Mouse (Mus musculus) lung, embryonic 15.5 days (tissue): ENCODE results near the gene Kcna2. TPM values are rescaled to one million over a fixed set of nuclear protein-coding genes. Genes with fewer than 3 reads are reported as not detected.

Experiments used
- ATAC-seq: fragments of 200-750 bp; cut with Nextera tagmentation; 2 replicates; pipeline ENCODE4 v1.8.0; 2017; ENCODE audit warnings: moderate number of reproducible peaks, borderline replicate concordance; ENCODE audit not compliant: low FRiP score, low TSS enrichment; ENCODE audit errors: extremely low read depth
- H3K27ac ChIP-seq: fragments of 300-500 bp; sonication (generic); 2 replicates; pipeline ENCODE4 v1.5.1; 2015; ENCODE audit warnings: moderate library complexity, mild to moderate bottlenecking, inconsistent platforms
- H3K27me3 ChIP-seq: fragments of 300-500 bp; sonication (generic); 2 replicates; pipeline ENCODE4 v1.6.1; 2015; ENCODE audit warnings: inconsistent platforms
- H3K36me3 ChIP-seq: fragments of 300-500 bp; sonication (generic); 2 replicates; pipeline ENCODE4 v1.6.1; 2015; ENCODE audit warnings: inconsistent platforms
- H3K4me1 ChIP-seq: fragments of 300-500 bp; sonication (generic); 2 replicates; pipeline ENCODE4 v1.6.1; 2015; ENCODE audit warnings: inconsistent platforms
- H3K4me2 ChIP-seq: fragments of 300-500 bp; sonication (generic); 2 replicates; pipeline ENCODE4 v1.6.1; 2015; ENCODE audit warnings: inconsistent platforms, mild to moderate bottlenecking, moderate library complexity
- H3K4me3 ChIP-seq: fragments of 300-500 bp; sonication (generic); 2 replicates; pipeline ENCODE4 v1.5.1; 2015; ENCODE audit warnings: mild to moderate bottlenecking, inconsistent platforms
- H3K9ac ChIP-seq: fragments of 300-500 bp; sonication (generic); 2 replicates; pipeline ENCODE4 v1.6.1; 2015; ENCODE audit warnings: inconsistent platforms
- H3K9me3 ChIP-seq: fragments of 300-500 bp; sonication (generic); 2 replicates; pipeline ENCODE4 v1.6.1; 2016; ENCODE audit warnings: inconsistent platforms
- WGBS: fragments of 180-500 bp; shearing (Covaris S2); methylation state at CpG from one replicate; pipeline ENCODE4 v1.1.7; 2015; 5-methylcytosine and 5-hydroxymethylcytosine counted together
- polyA plus RNA-seq: library from polyadenylated mRNA; unstranded; fragments of >200 nt; fragmentation: Nextera tagmentation; extraction: Ambion mirVana; gene quantifications from 2 replicates; pipeline ENCODE4 v1.2.1, GENCODE M21; 2015

The Kcna2 gene
- polyA plus RNA-seq, 1 experiment from 2014 or later = 0.61 TPM

DNA sequence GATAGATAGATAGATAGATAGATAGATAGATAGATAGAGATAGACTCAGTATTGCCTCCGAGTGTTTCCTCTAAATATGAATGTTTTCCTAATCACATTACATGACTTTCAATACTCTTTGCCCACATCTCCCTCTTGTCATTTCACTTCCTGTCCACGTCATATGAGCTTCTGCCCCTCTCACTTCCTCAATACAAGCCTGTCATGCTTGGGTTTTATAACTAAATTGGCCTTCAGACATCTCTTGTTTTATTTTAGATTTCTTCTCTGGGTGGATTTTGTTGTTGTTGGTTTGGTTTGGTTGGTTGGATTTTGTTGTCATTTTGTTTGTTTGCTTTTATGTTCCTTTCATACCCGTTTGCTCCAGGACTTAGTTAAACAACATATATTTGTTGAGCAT lies 16.4 kb upstream of the Kcna2 start:
- Histone ChIP-seq H3K36me3 (no peaks in the 10 kb centered on the region), H3K4me2 (no peak overlapping the region), H3K27ac (no peak overlapping the region), H3K4me3 (no peak overlapping the region), H3K27me3 (no peaks in the 10 kb centered on the region), H3K9me3 (no peaks in the 10 kb centered on the region), H3K4me1 (no peaks in the 10 kb centered on the region), H3K9ac (no peak overlapping the region)
- ATAC-seq = no peak
- WGBS = 56% methylated on average over 3 of the region's 3 CpGs

DNA sequence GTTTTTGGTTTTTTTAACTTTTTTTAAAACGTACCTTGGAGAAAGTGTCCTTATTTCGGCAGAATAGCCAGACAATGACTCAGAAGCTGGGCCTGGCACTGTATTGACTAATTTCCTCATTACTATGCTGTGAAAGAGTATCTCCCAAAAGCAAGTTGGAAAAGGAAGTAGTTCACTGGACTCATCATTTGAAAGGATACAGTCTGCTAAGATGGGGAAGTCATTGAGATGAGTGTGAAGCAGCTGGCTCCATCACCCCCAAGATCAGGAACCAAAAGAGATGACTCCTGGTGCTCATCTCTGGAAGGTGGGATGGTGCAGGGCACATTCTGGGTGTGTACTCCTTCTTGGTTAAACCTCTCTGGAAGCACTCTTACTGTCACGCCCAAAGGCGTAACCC lies 13.5 kb upstream of the Kcna2 start:
- Histone ChIP-seq H3K9me3 (no peaks in the 10 kb centered on the region), H3K4me2 (no peak overlapping the region), H3K4me1 (no peaks in the 10 kb centered on the region), H3K27ac (no peak overlapping the region), H3K4me3 (no peak overlapping the region), H3K9ac (no peak overlapping the region), H3K27me3 (no peaks in the 10 kb centered on the region), H3K36me3 (no peaks in the 10 kb centered on the region)
- 83% methylated on average over 4 of the region's 4 CpGs for WGBS
- ATAC-seq = no peak

DNA sequence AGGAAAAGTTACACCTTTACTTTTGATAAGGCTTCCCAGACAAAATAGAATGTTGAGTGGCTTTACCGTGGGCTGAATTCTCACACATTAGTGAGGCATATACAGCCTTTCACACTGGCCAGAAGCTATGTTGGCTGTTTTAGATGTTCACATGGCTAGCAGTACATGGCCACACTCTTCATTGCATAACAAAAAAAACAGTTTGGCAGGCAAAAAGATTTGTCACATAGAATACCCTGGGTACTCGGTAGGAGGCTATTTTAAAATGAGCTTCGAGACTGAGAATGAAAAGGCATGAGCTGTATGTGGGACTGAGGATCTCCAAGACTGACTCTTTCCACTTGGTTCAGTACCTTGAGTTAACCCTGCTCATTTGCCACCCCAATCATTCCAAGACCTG lies 12.1 kb upstream of the Kcna2 start:
- Histone ChIP-seq H3K27me3 (no peaks in the 10 kb centered on the region), H3K36me3 (no peaks in the 10 kb centered on the region), H3K4me3 (no peak overlapping the region), H3K27ac (no peak overlapping the region), H3K9me3 (no peaks in the 10 kb centered on the region), H3K4me2 (no peak overlapping the region), H3K9ac (no peak overlapping the region), H3K4me1 (no peaks in the 10 kb centered on the region)
- no peak for ATAC-seq
- WGBS = 82% methylated on average over 3 of the region's 3 CpGs

GRCm38 (mm10) chr3:107089475-107089874 lies 11.5 kb upstream of the Kcna2 start:
- Histone ChIP-seq H3K9ac (no peak overlapping the region), H3K9me3 (no peaks in the 10 kb centered on the region), H3K4me3 (no peak overlapping the region), H3K27me3 (no peaks in the 10 kb centered on the region), H3K27ac (no peak overlapping the region), H3K4me2 (no peak overlapping the region), H3K36me3 (no peaks in the 10 kb centered on the region), H3K4me1 (no peaks in the 10 kb centered on the region)
- 43% methylated on average over 3 of the region's 3 CpGs for WGBS
- ATAC-seq = no peak

DNA sequence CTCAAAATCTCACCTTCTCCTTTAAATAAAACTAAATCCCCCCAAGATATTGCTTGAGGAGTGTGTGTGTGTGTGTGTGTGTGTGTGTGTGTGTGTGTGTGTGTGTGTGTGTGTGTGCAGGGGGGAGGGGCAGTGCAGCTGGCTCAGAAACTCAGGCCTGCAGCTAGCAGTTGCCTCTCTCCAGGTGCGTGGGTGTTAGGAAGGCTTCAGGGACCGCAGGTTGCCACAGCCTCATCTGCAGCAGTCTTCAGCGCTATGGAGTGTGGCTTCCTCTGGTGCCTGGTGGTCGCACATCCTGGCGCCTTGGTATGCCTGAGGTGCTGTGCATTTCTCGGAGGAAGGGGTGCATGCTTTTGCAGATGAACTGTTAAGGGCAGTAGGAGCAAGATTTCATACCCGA lies 10.9 kb upstream of the Kcna2 start:
- 0 out of 2 replicates have a peak, but pooled peaks have one; percentile 42 for ATAC-seq
- Histone ChIP-seq H3K9me3 (no peaks in the 10 kb centered on the region), H3K27me3 (no peaks in the 10 kb centered on the region), H3K4me2 (no peak overlapping the region), H3K9ac (no peak overlapping the region), H3K36me3 (no peaks in the 10 kb centered on the region), H3K27ac (no peak overlapping the region), H3K4me3 (no peak overlapping the region), H3K4me1 (no peaks in the 10 kb centered on the region)
- 68% methylated on average over 7 of the region's 7 CpGs for WGBS

DNA sequence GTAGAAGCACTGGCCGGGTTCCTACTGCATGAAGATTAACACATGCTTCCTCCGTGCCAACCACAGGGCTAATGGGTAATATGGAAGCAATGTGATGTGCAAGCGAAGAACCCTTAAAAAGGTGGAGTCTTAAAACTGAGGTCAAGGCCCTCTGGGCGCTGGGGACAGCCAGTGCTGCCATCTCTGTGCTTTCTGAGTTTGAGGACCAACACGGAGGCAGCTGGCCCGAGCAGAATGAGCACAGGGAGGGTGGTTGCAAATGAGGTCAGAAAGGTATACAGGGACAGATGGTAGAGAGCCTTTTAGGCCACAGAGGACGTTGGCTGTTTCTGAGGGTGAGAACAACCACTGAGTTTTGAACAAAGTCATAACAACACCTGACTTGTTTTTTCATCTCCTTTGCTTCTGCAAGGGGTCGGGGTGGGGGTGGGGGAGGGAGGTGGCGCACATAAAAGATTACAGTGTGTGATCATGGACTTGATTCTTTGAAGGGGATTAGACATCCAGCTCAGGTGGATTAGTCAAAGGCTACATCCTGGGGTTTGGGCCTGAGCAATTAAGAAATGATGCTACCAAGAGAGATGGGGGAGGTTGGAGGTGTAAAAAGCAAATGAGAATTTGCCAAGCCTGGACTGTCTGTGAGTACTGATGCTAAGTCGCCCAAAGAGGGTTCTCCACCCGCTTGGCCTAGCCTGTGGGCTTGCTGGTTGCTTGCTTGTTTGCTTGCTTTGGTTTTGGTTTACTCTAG lies 10.4 kb upstream of the Kcna2 start:
- H3K27ac ChIP-seq = no peak overlapping the region
- H3K4me1 ChIP-seq = no peaks in the 10 kb centered on the region
- no peak overlapping the region for H3K4me3 ChIP-seq
- H3K9ac ChIP-seq = no peak overlapping the region
- 58% methylated on average over 11 of the region's 11 CpGs for WGBS
- H3K27me3 ChIP-seq = no peaks in the 10 kb centered on the region
- no peak overlapping the region for H3K4me2 ChIP-seq
- H3K36me3 ChIP-seq = no peaks in the 10 kb centered on the region
- ATAC-seq = no peak
- H3K9me3 ChIP-seq = no peaks in the 10 kb centered on the region

DNA sequence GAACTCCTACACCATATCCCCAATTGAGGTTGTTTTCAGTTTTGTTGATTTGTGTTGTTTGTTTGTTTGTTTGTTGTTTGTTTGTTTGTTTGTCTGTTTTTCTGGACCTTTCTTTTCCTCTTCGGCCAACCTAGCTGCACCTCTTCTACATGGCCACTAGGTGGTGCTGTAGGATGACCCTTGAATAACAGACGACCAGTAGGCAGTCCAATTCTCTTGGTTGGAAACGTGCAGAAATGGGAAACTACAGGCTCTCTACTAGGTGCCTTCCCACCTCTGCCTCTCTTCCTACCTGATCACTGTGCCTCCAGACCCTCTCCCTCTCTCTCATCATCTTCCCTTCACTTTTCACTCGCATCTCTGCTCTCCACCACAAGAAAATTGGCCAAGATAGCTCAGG lies 6.9 kb upstream of the Kcna2 start:
- WGBS = 0% methylated on average over 4 of the region's 4 CpGs

GRCm38 (mm10) chr3:107096269-107096731 lies 4.6 kb upstream of the Kcna2 start:
- WGBS = 51% methylated on average over 3 of the region's 3 CpGs
- H3K9me3 ChIP-seq = no peaks in the 10 kb centered on the region
- H3K27ac ChIP-seq = no peak overlapping the region
- ATAC-seq = no peak
- no peak overlapping the region for H3K4me3 ChIP-seq
- H3K9ac ChIP-seq = no peak overlapping the region
- H3K4me1 ChIP-seq = peaks cover 6% of the 10 kb centered on the region; the same call in 1 of the 2 replicates
- H3K4me2 ChIP-seq = no peak overlapping the region
- H3K36me3 ChIP-seq = no peaks in the 10 kb centered on the region
- H3K27me3 ChIP-seq = peaks cover 21% of the 10 kb centered on the region

More for the DNA sequence above, 6.9 kb upstream of the Kcna2 start:
- Histone ChIP-seq H3K27me3 (no peaks in the 10 kb centered on the region; the same call in 1 of the 2 replicates), H3K36me3 (no peaks in the 10 kb centered on the region), H3K4me2 (no peak overlapping the region), H3K9ac (no peak overlapping the region), H3K4me3 (no peak overlapping the region), H3K9me3 (no peaks in the 10 kb centered on the region), H3K27ac (no peak overlapping the region), H3K4me1 (no peaks in the 10 kb centered on the region)
- ATAC-seq = peak; percentile 58; the same call in 1 of the 2 replicates

GRCm38 (mm10) chr3:107099866-107100265 lies 1.1 kb upstream of the Kcna2 start:
- Histone ChIP-seq H3K27ac (no peak overlapping the region), H3K27me3 (peaks cover 50% of the 10 kb centered on the region), H3K4me2 (no peak overlapping the region), H3K4me1 (peaks cover 23% of the 10 kb centered on the region), H3K9me3 (no peaks in the 10 kb centered on the region), H3K36me3 (no peaks in the 10 kb centered on the region), H3K4me3 (no peak overlapping the region), H3K9ac (no peak overlapping the region)
- WGBS = 65% methylated on average over 2 of the region's 2 CpGs
- no peak for ATAC-seq

DNA sequence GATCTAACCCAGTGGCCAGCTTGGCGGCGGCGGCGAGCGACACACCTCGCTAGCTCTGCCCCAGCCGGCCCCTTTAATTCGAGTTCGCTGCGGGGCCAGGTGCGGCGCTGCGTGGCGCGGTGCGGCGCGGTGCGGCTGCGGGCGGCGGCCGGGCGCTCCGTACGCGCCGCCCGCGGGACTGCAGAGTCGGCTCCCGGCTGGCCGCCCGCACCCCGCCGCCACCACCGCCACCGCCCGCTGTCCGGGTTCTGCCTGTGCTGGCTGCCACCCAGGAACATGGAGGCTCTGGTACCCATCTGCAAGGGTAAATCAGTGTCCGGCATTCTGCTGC lies 475 bp downstream of the Kcna2 start:
- H3K4me2 ChIP-seq = peak overlapping the region; percentile 92
- no peaks in the 10 kb centered on the region for H3K9me3 ChIP-seq
- no peaks in the 10 kb centered on the region for H3K36me3 ChIP-seq
- H3K4me1 ChIP-seq = peaks cover 23% of the 10 kb centered on the region
- peak overlapping the region; percentile 23 for H3K9ac ChIP-seq
- under 1% methylated on average over 26 of the region's 41 CpGs for WGBS
- no peak overlapping the region for H3K27ac ChIP-seq
- ATAC-seq = peak; percentile 9; the same call in 1 of the 2 replicates
- H3K4me3 ChIP-seq = peak overlapping the region; percentile 43
- H3K27me3 ChIP-seq = peaks cover 50% of the 10 kb centered on the region

DNA sequence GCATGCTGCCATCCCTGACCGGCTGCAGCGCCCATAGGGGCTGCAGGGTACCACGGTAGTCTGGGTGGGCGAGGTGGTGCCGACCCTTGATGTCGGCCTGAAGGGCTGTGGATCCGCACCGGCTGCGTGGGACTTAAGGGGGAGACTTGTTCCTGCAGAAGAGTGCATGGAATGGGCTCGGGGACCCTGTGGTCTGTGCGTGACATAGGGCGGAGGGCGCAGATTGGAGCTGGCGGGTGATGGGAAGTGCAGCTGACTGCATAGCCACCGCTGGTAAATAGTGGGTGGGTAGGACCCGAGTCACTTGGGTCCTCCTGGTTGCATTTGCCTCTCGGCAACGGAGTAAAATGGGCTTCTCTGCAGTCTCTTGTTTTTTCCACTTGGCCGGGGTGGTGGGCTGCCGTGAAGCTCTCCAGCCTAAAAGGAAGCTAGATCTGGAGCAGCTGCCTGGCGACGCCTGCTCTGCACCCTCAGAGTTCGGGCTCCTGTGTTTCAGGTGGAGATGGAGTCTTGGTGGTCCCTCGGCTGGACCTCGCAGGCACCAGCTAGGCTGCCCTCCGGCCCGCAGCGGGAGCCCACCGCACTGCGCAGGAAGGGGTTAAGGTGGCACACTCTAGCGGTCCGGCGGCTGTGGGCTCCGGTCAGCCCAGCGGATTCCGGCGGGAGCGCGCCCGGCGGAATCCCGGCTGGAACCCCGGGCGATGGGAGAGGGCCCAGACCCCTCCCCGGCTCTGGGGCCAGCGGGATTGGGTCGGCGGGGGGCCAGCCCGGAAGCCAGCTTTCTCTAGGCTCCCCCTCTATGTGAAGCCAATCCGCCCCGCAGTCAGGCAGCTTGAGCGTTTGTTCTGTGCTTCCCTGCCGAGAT lies 1.1 kb downstream of the Kcna2 start:
- peak; percentile 69 for ATAC-seq
- Histone ChIP-seq H3K27me3 (peaks cover 50% of the 10 kb centered on the region), H3K9me3 (no peaks in the 10 kb centered on the region), H3K36me3 (no peaks in the 10 kb centered on the region), H3K4me3 (peak overlapping the region; percentile 43), H3K27ac (0 out of 2 replicates have a peak overlapping the region, but pooled peaks have one; percentile 26), H3K4me1 (peaks cover 23% of the 10 kb centered on the region), H3K4me2 (peak overlapping the region; percentile 92), H3K9ac (peak overlapping the region; percentile 23)
- whole genome bisulfite sequencing = under 1% methylated on average over 50 of the region's 53 CpGs

- H3K4me2 ChIP-seq = peak overlapping the region; percentile 92
- H3K4me3 ChIP-seq = peak overlapping the region; percentile 43
- H3K9me3 ChIP-seq = no peaks in the 10 kb centered on the region
- peaks cover 23% of the 10 kb centered on the region for H3K4me1 ChIP-seq
- H3K27ac ChIP-seq = no peak overlapping the region
- WGBS = 62% methylated on average over 7 of the region's 7 CpGs
- H3K9ac ChIP-seq = no peak overlapping the region
- H3K27me3 ChIP-seq = peaks cover 50% of the 10 kb centered on the region
- ATAC-seq = no peak
- no peaks in the 10 kb centered on the region for H3K36me3 ChIP-seq
Observed at GRCm38 (mm10) chr3:107103041-107103440, 2.1 kb downstream of the Kcna2 start.
